Mouse (Mus musculus) C2C12 (cell line): Measurements from ENCODE around the gene Nrcam.

ENCODE experiments used
- CEBPB ChIP-seq: IDR thresholded peaks from one replicate; pipeline ENCODE4 v1.6.1; 2011; ENCODE audit warnings: low read depth, mild to moderate bottlenecking, control low read depth, moderate library complexity
- CTCF ChIP-seq: IDR thresholded peaks from one replicate; pipeline ENCODE4 v1.5.1; 2011; ENCODE audit not compliant: control insufficient read depth, insufficient read depth, insufficient read length
- MAX ChIP-seq: IDR thresholded peaks from one replicate; pipeline ENCODE4 v1.6.1; 2011; ENCODE audit warnings: mild to moderate bottlenecking, control low read depth
- MYOD1 ChIP-seq: IDR thresholded peaks from one replicate; pipeline ENCODE4 v1.6.1; 2011; ENCODE audit warnings: low read depth; ENCODE audit not compliant: control insufficient read depth, insufficient read length
- MYOG ChIP-seq: IDR thresholded peaks from one replicate; pipeline ENCODE4 v1.6.1; 2011; ENCODE audit not compliant: control insufficient read depth, insufficient read length; ENCODE audit errors: extremely low read depth

GRCm38 (mm10) chr12:44457961-44458360, 129.3 kb downstream of the Nrcam start:
- TF ChIP-seq MYOG (no peak), CTCF (no peak), CEBPB (no peak), MYOD1 (no peak), MAX (no peak)
